ENCODE assay signal across 9 mouse cellular contexts in genomic region chr3:115672965-115673662, GRCm38 (mm10). TPM values are rescaled to one million over a fixed set of nuclear protein-coding genes. Genes with fewer than 3 reads are reported as not detected.
DNase-seq lines count a peak whose midpoint lies in the region; ATAC-seq lines count a peak whose summit lies in the region.
"Had no signal": no experiment of that assay in that cellular context is flagged by ENCODE, and none has a peak within 500 bp of the region (broad histone marks: within the 10 kb centered on the region; RNA-seq: fewer than 3 reads in every experiment).

No protein-coding gene starts in this region.

- no peak overlapping the region for H3K27ac ChIP-seq in liver, embryonic 16.5 days (ENCODE audit: low read length)
- H3K27ac ChIP-seq in hindbrain, embryonic 16.5 days (ENCODE audit: low read depth, low read length), result no peak overlapping the region
- H3K27ac ChIP-seq: hindbrain, embryonic 13.5 days had no signal

- no peaks in the 10 kb centered on the region for H3K27me3 ChIP-seq in liver, embryonic 16.5 days (ENCODE audit: control insufficient read depth, insufficient read depth, low read depth, low read length)
- no peaks in the 10 kb centered on the region for H3K27me3 ChIP-seq in hindbrain, embryonic 16.5 days (replicated peaks; ENCODE audit: control insufficient read depth, insufficient read depth, low read length)
- H3K27me3 ChIP-seq: hindbrain, embryonic 13.5 days had no signal

- peak; percentile 85 for DNase-seq in heart, adult 11 months
- DNase-seq in heart, adult 9 months (ENCODE audit: low spot score in 2 of 2), result no peak
- peak; percentile 23 for DNase-seq in thymus, postnatal 4 days
- DNase-seq in thymus, postnatal 36 days, result no peak
- no peak for DNase-seq in layer of hippocampus, adult 9-11 months
- DNase-seq in Muller cell, postnatal 12 days (ENCODE audit: inconsistent ontology term), result no peak

- H3K9ac ChIP-seq in liver, embryonic 16.5 days (ENCODE audit: low read depth, low read length), result no peak overlapping the region
- no peak overlapping the region for H3K9ac ChIP-seq in hindbrain, embryonic 16.5 days (ENCODE audit: low read depth, low read length)
- H3K9ac ChIP-seq: hindbrain, embryonic 13.5 days had no signal

- WGBS in liver, embryonic 16.5 days (ENCODE audit: insufficient replicate concordance), result 13% methylated on average over 9 of the region's 9 CpGs
- WGBS in hindbrain, embryonic 16.5 days, result 54% methylated on average over 9 of the region's 9 CpGs

- H3K4me1 ChIP-seq in liver, embryonic 16.5 days (ENCODE audit: control insufficient read depth, low read depth, low read length), result peaks cover 7% of the 10 kb centered on the region
- H3K4me1 ChIP-seq in hindbrain, embryonic 16.5 days (ENCODE audit: control insufficient read depth, insufficient read depth, low read depth, low read length), result no peaks in the 10 kb centered on the region
- H3K4me1 ChIP-seq: hindbrain, embryonic 13.5 days had no signal

- H3K36me3 ChIP-seq in liver, embryonic 16.5 days (ENCODE audit: control insufficient read depth, insufficient read depth), result no peaks in the 10 kb centered on the region
- no peaks in the 10 kb centered on the region for H3K36me3 ChIP-seq in hindbrain, embryonic 16.5 days (ENCODE audit: control insufficient read depth, insufficient read depth, low read length)
- H3K36me3 ChIP-seq: hindbrain, embryonic 13.5 days had no signal

- no peak for ATAC-seq in liver, embryonic 16.5 days (ENCODE audit: low read depth)
- no peak for ATAC-seq in hindbrain, embryonic 16.5 days

- no peaks in the 10 kb centered on the region for H3K9me3 ChIP-seq in liver, embryonic 16.5 days (replicated peaks; ENCODE audit: control insufficient read depth, low read length)
- H3K9me3 ChIP-seq in hindbrain, embryonic 16.5 days (ENCODE audit: control insufficient read depth, low read length), result no peaks in the 10 kb centered on the region
- H3K9me3 ChIP-seq: hindbrain, embryonic 13.5 days had no signal

- H3K4me3 ChIP-seq in liver, embryonic 16.5 days (ENCODE audit: low read depth, low read length), result no peak overlapping the region
- no peak overlapping the region for H3K4me3 ChIP-seq in hindbrain, embryonic 16.5 days (ENCODE audit: low read length)
- H3K4me3 ChIP-seq: hindbrain, embryonic 13.5 days had no signal

- peak overlapping the region; percentile 21; the same call in 1 of the 2 replicates for H3K4me2 ChIP-seq in liver, embryonic 16.5 days (ENCODE audit: low read depth, low read length)
- H3K4me2 ChIP-seq in hindbrain, embryonic 16.5 days (ENCODE audit: low read length), result no peak overlapping the region
- H3K4me2 ChIP-seq: hindbrain, embryonic 13.5 days had no signal

RNA-seq across cellular contexts. Expression of gene S1pr1, which starts 41.8 kb away (rescaled TPM):
- 10.4 TPM in 2 replicates for polyA plus RNA-seq in liver, embryonic 16.5 days (2015; fragmentation: Nextera tagmentation; extraction: Ambion mirVana)
- polyA plus RNA-seq in hindbrain, embryonic 16.5 days (2015; fragmentation: Nextera tagmentation; extraction: Ambion mirVana), result 37.6 and 39.9 TPM in 2 replicates

Comparison
In these comparisons a context has a peak if more than half of its experiments do, and no peak if none do; other contexts are left out.
1. DNase-seq: peak in heart, adult 11 months (single experiment) and thymus, postnatal 4 days (single experiment); none in heart, adult 9 months (0 of 2), thymus, postnatal 36 days (0 of 2), layer of hippocampus, adult 9-11 months (single experiment) and Muller cell, postnatal 12 days (single experiment).